Mouse (Mus musculus) lung, postnatal 0 days (tissue): ENCODE measurements at regions not wholly inside any gene's neighbourhood (a gene's known extent, or its start where the extent isn't known, plus 50 kb on each side); places are given as distances from the start of the nearest gene placed in this dataset.

Experiments used
- CTCF ChIP-seq: IDR thresholded peaks from 2 replicates; pipeline ENCODE4 v1.5.1; 2016; ENCODE audit warnings: antibody characterized with exemption, mild to moderate bottlenecking
- EP300 ChIP-seq: IDR thresholded peaks from 2 replicates; pipeline ENCODE4 v1.6.1; 2016; ENCODE audit warnings: antibody characterized with exemption, mild to moderate bottlenecking, control low read depth

- no peak for TF ChIP-seq CTCF
- no peak for TF ChIP-seq EP300
Observed at GRCm38 (mm10) chr15:41333165-41333564, 1199.0 kb downstream of the 9330182O14Rik start.
